Mouse (Mus musculus) embryo, embryonic 10 days (tissue): ENCODE measurements around the gene Creb1.

Experiments used
- DNase-seq: peaks from one replicate; pipeline ENCODE4 v3.0.0-alpha.2; 2015; ENCODE audit warnings: low spot score

Gene Creb1

DNA sequence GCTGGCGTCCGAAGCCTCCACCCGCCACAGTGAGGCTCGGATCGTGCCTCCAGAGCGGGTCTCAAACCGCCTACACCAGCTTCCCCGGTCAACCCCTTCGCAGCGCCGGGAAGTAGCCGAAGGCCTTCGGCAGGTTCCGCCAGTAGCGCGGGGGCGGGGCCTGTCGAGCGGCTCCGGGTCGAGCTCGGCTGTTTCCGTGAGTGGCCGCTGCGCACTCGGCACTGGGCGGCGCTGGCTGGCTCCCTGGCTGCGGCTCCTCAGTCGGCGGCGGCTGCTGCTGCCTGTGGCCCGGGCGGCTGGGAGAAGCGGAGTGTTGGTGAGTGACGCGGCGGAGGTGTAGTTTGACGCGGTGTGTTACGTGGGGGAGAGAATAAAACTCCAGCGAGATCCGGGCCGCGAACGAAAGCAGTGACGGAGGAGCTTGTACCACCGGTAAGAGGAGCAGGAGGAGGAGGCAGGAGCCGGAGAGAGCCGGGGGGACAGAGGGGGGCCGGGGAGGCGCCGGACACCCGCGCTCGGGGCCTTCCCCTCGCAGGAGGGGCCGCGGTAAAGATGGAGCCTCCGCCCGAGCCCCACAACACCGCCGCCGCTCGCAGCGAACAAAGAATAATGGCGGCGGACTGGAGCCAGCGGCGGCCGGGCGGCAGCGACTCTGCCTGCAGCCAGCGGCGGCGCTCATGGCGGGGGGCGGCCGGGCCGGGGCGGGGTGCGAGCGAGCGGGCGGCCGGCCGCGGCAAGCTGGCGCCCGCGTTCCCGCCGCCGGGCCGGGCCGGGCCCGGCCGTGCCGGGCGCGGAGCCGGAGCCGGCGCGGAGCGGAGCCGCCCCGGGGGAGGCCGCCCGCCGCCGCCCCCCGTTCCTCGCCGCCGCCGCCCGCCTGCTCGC is at the start of gene Creb1:
Gene Creb1 (plus strand): TSS at position 57 of the 882 bp plus-strand sequence.
- peak; percentile 97 for DNase-seq

DNA sequence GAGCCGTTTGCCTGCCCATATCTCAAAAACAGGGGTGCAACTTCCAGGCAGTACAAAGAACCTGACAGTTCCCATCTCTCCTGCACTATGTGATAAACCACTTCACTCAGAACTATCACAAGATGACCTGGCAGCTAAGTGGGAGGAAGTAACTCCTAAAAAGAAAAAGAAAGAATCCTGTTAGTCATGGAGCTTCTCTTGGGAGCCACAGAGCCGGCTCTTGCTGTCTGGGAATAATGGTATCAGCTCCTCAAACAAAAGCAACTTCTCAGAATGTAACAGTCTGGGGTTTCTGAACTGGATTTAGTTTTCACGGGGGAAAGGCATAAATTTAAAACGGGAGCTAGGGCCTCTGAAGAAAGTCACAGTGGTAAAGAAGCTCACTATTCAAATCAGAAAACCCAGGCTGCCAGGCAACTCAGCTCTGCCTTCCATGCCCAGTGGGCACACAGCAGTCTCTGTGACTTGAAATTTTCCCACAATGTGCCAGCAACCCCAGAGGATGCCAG is 43.9 kb upstream of the Creb1 start:
- no peak for DNase-seq

DNA sequence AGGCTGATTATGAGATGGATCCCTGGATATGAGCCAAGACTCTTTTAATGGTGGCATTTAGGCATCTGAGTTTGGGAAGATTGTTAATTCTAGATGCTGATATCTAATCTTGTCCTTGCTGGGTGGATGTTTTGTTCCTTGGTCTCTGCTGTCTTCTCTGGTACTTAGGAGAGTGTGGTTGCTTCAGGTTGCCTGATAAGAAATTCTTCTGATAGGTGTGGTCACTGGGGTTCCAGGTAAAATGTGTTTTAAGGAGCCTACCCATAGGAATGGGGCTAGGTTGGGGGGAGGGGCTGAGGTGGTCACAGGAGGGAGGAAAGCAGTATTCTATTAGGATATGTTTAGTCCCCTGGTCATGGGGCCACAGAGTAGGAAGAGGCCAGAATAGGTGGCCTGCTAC is 35.6 kb upstream of the Creb1 start:
- no peak for DNase-seq

DNA sequence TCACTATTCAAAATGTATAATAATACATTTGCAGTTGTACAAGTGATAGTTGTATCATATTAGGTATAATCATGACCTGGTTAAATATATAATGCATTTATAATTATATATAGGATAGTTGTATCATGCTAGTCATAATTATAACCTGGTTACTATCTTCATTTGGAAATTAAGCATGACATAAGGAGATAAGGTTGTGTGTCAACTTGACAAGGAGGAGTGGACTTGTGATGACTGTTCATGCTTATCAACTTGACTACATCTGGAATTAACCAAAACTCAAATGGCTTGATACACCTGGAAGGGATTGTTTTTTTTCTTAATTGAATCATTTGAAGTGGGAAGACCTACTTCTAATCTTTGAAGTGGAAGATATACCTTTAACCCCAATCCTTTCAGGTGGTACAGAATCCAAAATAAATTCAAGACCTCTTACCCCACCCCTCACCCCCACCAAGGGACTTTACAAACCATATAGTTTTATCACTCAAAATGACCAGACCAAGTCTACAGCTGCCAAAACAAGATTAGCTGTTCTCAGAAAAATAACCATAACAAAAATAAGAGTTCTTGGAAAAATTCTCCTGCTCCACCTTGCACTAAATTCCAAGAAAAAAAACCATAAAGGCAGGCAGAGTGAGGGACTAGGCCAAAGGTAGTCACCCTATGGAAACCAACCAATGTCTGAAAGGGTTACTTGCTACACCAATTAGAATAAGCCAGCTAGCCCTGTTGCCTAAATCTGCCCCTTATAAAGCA is 30.9 kb upstream of the Creb1 start:
- DNase-seq: no peak

DNA sequence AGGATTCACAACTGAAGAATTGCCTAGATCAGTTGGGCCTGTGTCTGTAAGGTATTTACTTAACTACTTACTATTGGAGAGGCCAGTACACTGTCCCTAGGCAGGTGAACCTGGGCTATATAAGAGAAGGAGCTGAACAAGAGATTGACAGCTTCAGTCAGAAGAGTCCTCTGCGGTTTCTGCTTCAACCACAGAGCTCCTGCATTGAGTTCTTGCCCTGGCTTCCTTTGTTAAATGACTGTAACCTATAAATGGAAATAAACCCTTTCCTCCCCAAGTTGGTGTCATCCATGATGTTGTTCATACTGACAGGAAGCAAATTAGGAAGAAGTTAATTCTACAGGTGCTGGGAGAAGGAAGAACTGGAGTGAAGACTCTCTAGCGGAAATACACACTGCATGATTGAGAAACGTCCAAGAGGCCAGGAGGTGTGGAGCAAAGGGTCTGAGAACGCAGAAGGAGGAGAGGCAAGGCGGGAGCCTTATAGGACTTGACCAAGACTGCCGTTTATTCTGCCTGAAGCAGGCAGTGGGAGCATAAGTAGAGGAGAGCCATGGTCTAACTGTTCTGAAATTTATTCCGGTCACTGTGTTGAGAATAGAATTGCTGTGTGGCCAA is 23.9 kb upstream of the Creb1 start:
- DNase-seq: no peak

DNA sequence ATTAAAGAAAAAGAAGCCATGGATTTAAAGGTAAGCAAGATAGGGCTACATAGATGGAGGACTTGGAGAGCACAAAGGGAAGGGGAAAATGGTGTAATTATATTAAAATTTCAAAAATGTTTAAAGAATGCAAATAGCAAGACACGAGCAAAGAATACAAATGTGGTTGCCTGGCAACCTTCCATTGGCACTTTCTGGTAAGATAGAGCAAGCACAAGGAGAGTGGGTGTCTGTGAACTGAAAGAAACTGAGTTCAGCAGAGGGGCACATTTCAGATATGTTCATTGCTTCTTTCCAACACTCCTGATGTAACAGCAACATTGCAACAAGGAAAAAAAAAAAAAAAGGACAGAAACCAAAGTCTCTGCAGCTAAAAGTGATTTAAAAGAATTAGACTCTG is 22.8 kb upstream of the Creb1 start:
- no peak for DNase-seq

DNA sequence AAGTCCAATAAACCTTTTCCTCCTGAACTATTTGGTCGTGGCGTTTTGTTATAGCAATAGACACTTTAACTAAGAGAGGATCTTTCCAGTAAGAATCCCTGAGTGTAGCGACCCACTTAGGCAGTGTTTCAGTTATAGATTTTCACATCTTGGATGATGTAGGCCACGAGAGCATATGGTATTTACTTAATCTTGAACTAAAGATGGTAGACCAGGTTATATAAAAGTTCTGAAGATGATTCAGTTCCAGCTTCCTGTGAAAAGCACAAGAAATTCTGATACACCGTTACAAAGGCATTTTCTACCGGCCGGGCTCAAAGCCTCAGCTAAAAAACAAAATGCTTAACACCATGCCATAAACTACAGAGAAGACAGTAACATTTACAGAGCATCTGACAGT is 18.3 kb upstream of the Creb1 start:
- DNase-seq: no peak

DNA sequence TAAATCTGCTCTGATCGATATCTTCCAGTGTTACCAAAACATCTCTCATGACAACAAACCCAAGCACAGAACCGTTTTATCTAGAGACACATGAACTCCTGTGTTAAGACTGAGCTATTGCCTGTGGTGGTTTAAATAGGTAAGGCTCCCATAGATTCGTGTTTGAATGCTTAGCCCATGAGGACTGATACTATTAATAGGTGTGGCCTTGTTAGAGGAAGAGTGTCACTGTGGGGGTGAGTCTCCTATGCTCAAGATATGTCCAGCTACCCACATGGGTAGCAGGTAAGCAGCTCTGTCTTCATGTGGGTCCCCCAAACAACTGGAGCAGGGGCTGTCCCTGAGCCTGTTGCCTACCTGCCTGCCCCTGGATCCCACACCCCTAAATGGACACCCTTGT is 15.9 kb upstream of the Creb1 start:
- no peak for DNase-seq

DNA sequence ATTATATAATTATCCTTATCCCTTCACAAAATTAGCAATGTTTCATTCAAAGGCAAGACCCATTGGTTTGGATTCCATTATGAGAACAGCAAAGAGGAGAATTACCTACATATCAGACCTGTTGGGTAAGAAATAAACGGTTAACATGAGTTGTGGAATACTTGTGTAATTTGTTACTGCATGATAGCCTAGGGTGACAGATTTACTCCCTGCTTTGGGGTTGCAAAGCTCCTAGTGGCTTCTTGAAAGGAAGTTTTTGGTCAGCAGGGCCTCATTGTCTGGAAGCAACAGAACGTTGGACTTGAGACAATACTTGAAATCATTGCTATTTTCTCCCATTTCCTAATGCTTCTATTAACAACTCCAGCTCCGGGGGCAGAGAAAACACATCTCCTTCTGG is 14.0 kb upstream of the Creb1 start:
- no peak for DNase-seq

DNA sequence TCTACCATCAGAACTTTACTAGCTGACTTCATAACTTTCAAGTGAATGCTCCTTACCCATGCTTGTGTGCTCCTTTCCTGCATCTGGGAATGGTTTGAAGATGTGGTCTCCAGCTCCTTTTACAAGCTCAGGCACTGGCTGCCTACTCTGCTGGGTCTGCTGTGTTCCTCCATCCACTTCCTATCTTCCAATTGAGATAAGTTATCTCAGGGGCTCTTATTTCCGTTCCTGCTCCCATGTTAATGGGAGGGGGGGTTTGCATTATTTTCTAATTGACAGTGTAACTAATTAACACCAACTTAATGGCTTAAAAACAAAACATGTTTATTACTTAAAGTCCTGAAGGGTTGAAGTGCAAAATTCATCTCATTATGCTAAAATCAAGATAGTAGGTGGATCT is 13.1 kb upstream of the Creb1 start:
- DNase-seq: no peak

DNA sequence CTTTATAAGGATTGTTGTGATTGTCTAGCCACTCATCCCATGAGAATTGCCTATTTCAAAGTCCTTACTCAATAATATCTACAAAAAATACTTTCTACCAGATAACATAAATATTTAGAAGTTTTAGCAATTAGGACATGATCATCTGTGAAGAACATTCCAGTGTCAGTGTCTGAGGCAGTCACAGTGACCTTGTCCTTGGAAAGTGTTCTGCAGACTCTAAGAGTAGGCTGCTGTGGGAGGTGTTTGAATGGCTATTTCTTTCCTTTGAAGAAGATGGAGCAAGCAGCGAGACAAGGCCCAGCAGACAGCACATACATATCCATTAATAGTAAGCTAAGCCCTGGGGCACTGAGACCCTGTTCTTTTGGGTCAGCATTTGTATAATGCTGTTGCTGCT is 12.5 kb upstream of the Creb1 start:
- DNase-seq: no peak

DNA sequence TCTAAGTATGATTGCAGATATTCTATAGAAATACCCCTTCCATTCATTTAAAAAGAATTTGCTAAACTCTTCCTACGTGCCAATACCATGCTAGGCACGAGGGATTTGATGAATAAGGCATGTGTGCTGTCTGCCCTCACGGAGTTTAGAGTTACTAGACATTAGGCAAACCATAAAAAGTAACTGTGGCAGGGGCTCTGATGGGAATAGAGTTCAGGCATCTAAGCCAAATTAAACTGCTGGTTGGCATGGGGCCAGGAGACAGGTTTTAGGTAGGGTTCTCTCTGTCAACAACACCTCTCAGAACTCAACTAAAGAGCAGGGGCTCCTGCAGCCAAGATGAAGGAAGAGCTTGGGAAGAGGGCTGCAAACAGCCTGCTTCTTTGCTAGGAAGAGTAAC is 10.7 kb upstream of the Creb1 start:
- DNase-seq: no peak

DNA sequence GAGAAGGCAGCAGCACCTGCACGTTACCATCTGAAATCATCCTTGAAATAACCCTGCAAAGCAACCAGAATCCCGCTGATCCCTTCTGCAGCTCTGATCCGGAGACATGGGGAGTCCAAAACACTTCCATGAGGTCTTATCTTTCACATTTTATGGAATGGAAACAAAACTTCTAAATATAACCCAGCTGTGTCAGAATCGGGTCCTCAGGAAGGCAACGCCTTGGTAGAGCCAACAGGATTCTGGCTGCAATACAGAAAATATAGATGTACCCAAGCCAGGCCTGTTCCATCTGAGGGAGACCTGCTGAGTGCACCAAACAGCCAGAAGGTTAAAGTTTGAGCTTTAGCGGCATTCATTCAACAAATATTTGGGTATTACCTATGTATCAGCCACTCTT is 9.8 kb upstream of the Creb1 start:
- no peak for DNase-seq

DNA sequence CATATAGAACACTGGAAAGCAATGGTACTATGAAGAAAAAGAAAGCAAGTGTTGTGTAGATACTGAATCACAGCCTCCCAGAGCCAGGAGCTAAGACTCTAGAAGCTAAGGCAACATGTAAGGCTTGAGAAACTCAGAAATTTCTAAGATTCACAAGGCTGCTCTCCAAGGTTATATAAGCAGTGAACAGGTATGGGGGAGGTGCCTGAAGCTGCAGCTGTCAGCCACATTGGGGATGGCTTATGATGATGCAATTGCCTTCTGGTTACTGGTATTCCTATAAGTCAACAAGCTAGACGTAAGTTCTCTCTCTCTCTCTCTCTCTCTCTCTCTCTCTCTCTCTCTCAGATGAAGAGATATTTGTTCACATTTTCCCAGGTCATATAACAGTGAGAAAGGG is 9.3 kb upstream of the Creb1 start:
- no peak for DNase-seq

DNA sequence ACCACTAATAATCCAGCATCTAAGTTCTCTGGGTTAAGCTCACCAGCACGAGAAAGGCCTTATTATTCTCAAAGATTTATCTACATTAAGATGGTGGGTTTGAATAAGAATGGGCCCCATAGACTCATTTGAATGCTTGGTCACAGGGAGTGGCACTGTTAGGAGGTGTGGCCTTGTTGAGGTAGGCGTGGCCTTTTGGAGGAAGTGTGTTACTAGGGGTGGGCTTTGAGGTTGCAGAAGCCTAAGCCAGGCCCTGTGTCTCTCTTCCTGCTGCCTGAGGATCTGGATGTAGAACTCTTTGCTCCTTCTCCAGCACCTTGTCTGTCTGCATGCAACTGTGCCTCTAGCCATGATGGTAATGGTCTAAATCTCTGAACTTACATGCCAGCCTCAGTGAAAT is 7.8 kb upstream of the Creb1 start:
- DNase-seq: no peak

DNA sequence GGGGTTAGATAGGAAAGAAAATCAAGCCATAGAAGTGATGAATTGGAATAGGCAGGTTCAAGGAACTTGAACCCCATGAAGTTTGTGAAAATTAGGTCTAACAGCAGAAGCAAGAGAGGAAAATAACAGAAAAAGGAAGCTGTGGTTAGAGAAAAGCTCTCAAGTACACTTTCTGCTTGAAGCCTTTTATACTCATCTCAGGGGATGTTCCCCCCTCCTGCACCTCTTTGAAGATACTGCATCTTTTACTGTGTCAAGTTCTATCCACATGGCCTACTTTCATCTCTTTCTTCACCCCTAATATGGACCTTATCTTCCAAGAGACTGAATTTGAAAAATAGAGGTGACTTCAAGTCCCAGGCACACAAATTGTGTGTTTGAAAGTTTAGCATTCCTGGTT is 4.8 kb upstream of the Creb1 start:
- no peak for DNase-seq

DNA sequence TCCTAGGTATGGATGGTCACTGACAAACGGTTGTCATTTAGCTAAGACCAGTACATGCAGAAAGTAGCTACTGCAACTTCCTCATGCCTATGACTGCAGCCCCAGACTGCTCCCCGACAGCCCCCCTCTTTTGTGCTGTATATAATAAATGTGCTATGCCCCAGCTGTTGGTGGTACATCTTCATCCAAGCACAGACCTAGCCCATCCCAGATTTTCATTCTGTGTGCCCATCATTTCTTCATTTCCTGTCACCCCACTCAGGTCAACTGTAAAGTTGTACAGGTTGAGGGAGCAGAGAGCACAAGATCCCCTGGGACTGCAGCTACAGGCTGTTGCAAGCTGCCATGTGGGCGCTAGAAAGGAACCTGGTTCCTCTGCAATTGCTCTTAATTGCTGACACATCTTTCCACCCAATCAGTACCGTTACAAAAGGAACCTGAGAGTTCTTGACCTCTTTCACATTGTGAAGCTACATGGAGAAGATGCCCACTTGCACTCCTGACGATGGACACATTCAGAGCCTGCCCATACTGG is 2.6 kb upstream of the Creb1 start:
- DNase-seq: no peak

DNA sequence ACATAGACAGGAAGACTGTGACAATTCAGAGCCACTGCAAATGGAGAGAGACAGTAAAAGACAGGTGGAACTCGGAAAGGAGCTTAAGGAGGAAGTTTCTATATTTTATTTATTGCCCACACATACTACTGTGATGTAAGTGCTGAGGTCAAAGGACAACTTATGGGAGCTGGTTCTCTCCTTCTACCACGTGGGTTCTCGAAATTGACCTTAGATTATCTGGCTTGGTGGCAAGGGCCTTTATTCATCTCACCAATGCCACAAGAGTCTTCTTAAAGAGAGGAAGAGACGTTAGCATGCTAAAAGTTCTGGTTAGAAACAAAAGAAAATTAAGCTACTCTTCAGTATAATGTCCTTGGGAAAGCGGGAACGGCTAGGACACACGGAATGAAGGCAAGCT is 897 bp upstream of the Creb1 start:
- DNase-seq: peak; percentile 6

DNA sequence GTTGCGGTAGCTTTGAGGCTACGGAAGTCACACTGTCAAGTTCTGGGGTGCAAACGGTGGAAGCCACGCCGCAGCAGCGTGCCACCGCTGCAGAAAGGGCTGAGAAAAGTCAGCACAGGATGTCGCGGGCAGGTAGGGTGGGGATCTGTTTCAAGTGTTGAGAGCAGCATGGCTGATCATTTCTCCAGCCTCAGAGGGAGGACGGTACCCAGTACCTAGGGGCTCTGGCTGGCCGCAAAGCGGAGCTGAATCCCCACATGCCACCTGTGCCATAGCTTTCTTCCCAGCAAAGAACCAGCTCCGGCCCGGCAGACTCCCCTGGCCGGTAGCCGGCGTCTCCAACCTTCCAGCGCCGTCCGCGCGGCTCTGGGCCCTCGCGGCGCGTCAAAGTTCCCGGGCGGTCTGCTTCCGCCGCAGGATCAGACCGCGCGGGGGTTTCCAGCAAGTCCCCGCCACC is 350 bp upstream of the Creb1 start:
- DNase-seq: peak; percentile 45

DNA sequence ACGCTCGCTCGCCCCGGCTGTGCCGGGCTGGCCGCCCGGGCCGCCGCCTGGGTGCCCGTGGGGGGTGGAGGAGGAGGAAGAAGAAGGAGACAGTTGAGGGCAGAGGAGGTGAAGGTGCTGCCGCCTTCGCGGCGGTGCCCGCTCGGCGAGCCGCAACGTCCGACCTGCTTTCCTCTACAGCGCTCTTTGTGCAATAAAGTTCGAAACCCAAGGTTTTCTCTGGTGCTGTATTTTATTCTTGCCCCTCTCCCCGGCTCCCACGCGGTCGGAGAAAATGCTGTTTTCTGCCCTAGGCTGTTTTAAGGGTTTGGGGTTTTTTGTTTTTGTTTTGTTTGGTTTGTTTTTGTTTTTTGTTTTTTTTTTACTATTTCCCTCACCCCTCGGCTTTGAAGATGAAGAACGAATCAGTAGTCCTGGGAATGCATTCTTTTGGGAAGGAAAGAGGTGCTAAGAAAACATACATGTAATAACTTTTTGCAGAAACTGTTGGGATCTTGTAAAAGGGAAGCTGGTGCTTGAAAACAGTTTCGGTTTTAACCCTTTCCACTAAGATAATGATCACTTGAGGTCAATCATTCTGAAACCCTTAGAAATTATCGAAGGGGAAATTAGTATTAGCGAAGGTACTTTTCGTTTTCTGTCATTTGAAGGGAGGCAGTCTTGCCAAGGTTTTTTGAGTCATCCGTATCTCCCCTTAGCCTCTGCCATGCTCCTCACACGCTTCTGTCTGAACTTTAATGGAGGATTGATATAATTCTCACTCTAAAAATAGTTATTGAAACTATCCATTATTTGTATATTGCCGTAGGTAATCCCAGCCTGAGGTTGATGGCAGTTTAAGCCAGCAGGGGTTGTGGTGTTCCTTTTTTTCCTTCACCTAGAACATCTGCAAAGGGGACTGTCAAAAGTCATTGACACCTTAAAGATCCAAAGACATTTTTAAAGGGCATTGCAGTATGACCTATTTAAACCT is 1.3 kb downstream of the Creb1 start:
- peak; percentile 26 for DNase-seq

DNA sequence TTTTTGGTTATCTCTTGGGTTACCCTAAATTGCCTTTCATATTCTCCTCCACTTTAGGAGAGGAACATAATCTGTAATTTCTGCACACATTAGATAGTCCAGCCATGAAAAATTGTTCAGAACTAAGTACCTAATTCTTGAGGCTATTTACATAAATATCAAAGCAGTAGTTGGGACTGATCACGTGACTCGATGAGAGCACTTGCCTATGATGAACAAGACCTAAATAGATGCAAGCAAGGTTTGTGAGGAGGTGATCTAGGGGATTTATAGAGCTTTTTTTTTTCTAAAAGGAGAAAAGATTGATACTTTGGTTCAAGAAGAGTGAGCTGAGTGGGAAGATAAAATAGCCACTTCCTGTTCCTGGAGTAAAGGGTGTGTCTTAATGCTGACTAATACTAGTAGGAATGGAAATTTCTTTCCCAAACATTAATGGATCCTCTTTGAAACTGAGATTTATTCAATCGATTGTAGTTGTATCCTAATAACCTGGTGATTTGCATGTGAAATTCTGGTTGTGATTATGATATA is 6.5 kb downstream of the Creb1 start:
- DNase-seq: no peak
